Mouse (Mus musculus) intestine, embryonic 15.5 days (tissue): Measurements from ENCODE around the gene Pus1. TPM values are rescaled to one million over a fixed set of nuclear protein-coding genes. Genes with fewer than 3 reads are reported as not detected.

Source experiments
- ATAC-seq: fragments of 200-750 bp; cut with Nextera tagmentation; 2 replicates; pipeline ENCODE4 v1.8.0; 2017; ENCODE audit warnings: moderate TSS enrichment, moderate library complexity
- H3K27ac ChIP-seq: fragments of 300-500 bp; sonication (generic); 2 replicates; pipeline ENCODE4 v1.5.1; 2015; ENCODE audit warnings: mild to moderate bottlenecking, inconsistent platforms
- H3K27me3 ChIP-seq: fragments of 300-500 bp; sonication (generic); replicated peaks from 2 replicates; pipeline ENCODE4 v1.6.1; 2015; ENCODE audit warnings: inconsistent platforms
- H3K36me3 ChIP-seq: fragments of 300-500 bp; sonication (generic); 2 replicates; pipeline ENCODE4 v1.6.1; 2015; ENCODE audit warnings: inconsistent platforms
- H3K4me1 ChIP-seq: fragments of 300-500 bp; sonication (generic); replicated peaks from 2 replicates; pipeline ENCODE4 v1.6.1; 2015; ENCODE audit warnings: inconsistent platforms
- H3K4me2 ChIP-seq: fragments of 300-500 bp; sonication (generic); replicated peaks from 2 replicates; pipeline ENCODE4 v1.6.1; 2015; ENCODE audit warnings: mild to moderate bottlenecking, inconsistent platforms
- H3K4me3 ChIP-seq: fragments of 300-500 bp; sonication (generic); replicated peaks from 2 replicates; pipeline ENCODE4 v1.5.1; 2015; ENCODE audit warnings: inconsistent platforms
- H3K9ac ChIP-seq: fragments of 300-500 bp; sonication (generic); 2 replicates; pipeline ENCODE4 v1.6.1; 2015; ENCODE audit warnings: inconsistent platforms
- H3K9me3 ChIP-seq: fragments of 300-500 bp; sonication (generic); 2 replicates; pipeline ENCODE4 v1.6.1; 2016; ENCODE audit warnings: inconsistent platforms
- WGBS: fragments of 180-500 bp; shearing (Covaris S2); methylation state at CpG from one replicate; pipeline ENCODE4 v1.1.7; 2015; 5-methylcytosine and 5-hydroxymethylcytosine counted together
- polyA plus RNA-seq: library from polyadenylated mRNA; unstranded; fragments of >200 nt; fragmentation: Nextera tagmentation; extraction: Ambion mirVana; gene quantifications from 2 replicates; pipeline ENCODE4 v1.2.1, GENCODE M21; 2015

Pus1 gene
- polyA plus RNA-seq, 1 experiment from 2014 or later: 64.1 TPM

DNA sequence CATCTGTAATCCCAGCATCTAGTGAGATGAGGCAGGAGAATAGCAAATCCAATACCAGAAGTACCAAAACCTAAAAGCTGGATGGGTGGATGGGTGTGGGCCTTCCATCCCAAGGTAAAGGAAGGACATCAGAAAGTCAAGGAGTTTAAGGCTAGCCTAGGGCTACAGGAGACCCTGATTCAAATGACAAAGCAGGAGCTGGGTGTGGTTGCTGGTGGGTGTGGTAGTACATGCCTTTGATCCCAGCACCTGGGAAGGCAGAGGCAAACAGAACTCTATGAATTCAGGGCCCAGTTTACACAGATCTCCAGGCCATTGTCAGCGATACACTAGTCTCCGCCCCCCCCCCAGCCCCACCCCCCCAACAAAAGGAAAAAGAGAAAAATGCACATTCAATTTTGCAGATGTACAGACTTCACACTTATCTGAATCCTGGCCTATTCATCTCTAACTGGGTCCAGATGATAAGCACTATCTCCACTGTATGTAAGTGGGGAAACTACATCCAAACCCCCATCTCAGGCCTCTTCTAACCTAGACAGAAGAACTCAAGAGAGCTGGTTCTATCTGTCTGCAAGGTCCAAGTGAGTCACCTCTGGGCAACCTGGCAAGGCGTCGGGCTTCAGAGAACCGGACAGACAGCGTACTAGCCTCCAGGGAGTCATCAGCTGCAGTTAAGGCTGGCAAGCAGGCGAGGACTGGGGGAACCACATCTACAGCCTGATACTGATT lies 23.7 kb upstream of the Pus1 start:
- WGBS: 88% methylated on average over 7 of the region's 7 CpGs
- Histone ChIP-seq H3K36me3 (0 out of 2 replicates have a peak, but pooled peaks cover 12% of the 10 kb centered on the region), H3K4me3 (no peak overlapping the region), H3K27ac (no peak overlapping the region), H3K27me3 (no peaks in the 10 kb centered on the region), H3K9me3 (no peaks in the 10 kb centered on the region), H3K4me2 (no peak overlapping the region), H3K9ac (no peak overlapping the region), H3K4me1 (peaks cover 26% of the 10 kb centered on the region)
- ATAC-seq: no peak

DNA sequence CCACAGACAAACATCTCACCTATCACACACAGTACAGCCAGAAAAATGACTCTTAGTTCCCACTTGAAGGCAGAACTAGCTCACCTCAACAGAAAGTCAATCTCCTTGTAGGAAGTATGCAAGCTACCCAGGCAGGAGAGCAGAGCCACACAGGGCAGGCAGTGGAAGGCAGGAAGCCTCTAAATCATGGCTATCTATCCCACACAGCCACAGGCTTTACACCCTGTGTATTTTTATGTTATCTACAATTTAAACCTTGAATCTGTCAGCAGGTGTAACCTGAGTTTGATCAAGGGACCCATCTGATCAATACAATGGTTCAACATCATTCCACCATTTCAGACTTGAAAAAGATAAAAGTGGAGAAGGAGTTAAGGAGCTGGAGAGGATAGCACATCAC lies 22.4 kb upstream of the Pus1 start:
- Histone ChIP-seq H3K27me3 (no peaks in the 10 kb centered on the region), H3K36me3 (peaks cover 26% of the 10 kb centered on the region; the same call in 1 of the 2 replicates), H3K9me3 (no peaks in the 10 kb centered on the region), H3K9ac (no peak overlapping the region), H3K27ac (no peak overlapping the region), H3K4me1 (peaks cover 13% of the 10 kb centered on the region), H3K4me2 (no peak overlapping the region), H3K4me3 (no peak overlapping the region)
- ATAC-seq: no peak

DNA sequence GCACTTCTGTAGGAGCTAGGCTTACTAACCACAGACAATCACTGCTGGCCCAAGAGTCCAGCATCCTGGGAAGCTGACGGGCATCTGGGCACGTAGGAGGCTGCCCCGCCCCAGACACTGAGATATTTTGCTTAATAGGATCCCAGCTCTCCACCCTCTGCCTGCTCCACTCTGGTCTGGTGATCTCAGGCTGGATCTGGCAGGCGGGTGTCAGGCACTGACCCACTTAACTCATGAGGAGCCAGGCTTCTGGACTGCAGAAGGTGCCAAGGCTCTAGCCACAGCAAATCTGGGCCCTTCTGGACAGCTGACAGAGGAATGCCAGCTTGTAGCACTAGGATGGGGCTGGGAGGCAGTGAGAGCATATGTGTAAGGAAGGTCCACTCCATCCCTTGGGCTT lies 21.7 kb upstream of the Pus1 start:
- H3K9ac ChIP-seq: no peak overlapping the region
- no peak overlapping the region for H3K4me3 ChIP-seq
- H3K27me3 ChIP-seq: no peaks in the 10 kb centered on the region
- no peak overlapping the region for H3K4me2 ChIP-seq
- no peak overlapping the region for H3K27ac ChIP-seq
- H3K4me1 ChIP-seq: peaks cover 8% of the 10 kb centered on the region; the same call in 1 of the 2 replicates
- 75% methylated on average over 4 of the region's 4 CpGs for WGBS
- no peaks in the 10 kb centered on the region for H3K9me3 ChIP-seq
- no peak for ATAC-seq
- peaks cover 26% of the 10 kb centered on the region; the same call in 1 of the 2 replicates for H3K36me3 ChIP-seq

DNA sequence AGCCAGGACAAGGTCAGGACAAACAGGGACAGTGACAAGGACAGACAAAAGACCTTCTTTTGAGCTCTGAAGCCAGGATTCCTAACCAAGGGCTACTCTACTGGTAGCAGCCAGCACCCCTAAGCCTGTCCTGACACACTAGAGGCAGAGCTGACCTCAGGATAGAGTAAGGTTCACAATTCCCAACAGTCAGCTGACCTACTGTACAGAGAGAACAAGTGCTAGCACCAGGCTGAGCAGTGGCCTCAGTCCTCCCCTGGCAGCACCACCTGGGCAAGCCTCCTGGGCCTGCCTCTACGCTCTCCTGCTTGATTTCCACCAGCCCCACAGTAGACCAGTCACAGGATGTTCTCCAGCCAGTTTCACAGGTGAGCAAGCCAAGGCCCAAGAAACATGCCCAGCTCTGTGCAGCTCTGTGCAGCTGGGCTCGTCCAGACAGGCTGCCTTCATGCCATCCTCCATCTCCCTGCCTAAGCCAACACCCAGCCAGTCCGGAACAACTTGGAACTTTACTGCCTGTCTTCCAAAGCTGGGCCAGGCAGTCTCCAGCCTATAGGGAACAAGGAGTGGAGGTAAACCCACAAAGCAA lies 20.7 kb upstream of the Pus1 start:
- Histone ChIP-seq H3K9me3 (no peaks in the 10 kb centered on the region), H3K4me2 (no peak overlapping the region), H3K27me3 (no peaks in the 10 kb centered on the region), H3K36me3 (peaks cover 36% of the 10 kb centered on the region; the same call in 1 of the 2 replicates), H3K9ac (no peak overlapping the region), H3K4me1 (peaks cover 4% of the 10 kb centered on the region; the same call in 1 of the 2 replicates), H3K27ac (no peak overlapping the region), H3K4me3 (no peak overlapping the region)
- WGBS: 91% methylated on average over 3 of the region's 3 CpGs
- ATAC-seq: no peak

DNA sequence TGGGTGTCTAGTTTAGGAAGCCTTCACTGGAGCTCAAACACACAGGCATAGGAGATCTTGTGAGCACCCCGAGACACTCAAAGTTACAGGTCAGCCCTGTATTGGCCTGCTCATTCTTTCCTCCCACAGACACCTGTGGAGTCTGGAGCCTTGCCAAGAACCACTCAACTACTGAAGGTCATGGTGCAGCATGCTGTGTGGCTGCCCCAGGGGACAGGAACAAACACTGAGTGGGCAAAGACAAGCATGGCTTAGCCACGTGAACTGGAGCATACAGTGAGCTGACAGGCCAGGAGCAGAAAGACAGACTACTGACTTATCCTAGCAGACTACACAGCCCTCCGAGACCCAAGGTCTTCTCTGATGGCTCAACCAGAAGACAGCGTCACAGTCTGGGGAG lies 17.2 kb upstream of the Pus1 start:
- Histone ChIP-seq H3K4me1 (peaks cover 4% of the 10 kb centered on the region; the same call in 1 of the 2 replicates), H3K27ac (no peak overlapping the region), H3K36me3 (peaks cover 64% of the 10 kb centered on the region), H3K9me3 (no peaks in the 10 kb centered on the region), H3K4me3 (no peak overlapping the region), H3K27me3 (no peaks in the 10 kb centered on the region), H3K9ac (no peak overlapping the region), H3K4me2 (no peak overlapping the region)
- WGBS: 69% methylated on average over 4 of the region's 4 CpGs
- ATAC-seq: peak; percentile 48; the same call in 1 of the 2 replicates

DNA sequence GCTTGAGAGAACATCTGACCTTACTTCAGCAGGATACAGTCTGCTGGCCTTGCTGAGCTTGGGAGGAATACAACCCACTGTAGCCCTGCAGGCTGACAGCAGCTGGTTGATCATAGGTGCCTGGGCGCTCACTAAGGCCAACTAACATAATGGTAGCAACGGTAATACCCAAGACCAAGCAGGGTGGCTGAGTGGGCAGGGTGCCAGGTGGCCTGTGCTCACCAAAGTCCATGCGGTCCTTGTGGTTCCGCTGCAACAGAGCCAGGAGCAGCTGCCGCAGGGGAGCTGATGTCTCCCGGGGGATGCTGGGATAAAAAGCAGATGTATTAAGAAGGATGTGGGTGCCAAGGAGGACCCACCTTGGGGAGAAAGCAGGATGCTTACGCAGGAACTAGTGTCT lies 13.9 kb upstream of the Pus1 start:
- Histone ChIP-seq H3K36me3 (peaks cover 83% of the 10 kb centered on the region), H3K9me3 (no peaks in the 10 kb centered on the region), H3K27ac (no peak overlapping the region), H3K4me2 (no peak overlapping the region), H3K4me3 (no peak overlapping the region), H3K4me1 (no peaks in the 10 kb centered on the region), H3K27me3 (no peaks in the 10 kb centered on the region), H3K9ac (no peak overlapping the region)
- ATAC-seq: no peak
- 92% methylated on average over 7 of the region's 7 CpGs for WGBS

DNA sequence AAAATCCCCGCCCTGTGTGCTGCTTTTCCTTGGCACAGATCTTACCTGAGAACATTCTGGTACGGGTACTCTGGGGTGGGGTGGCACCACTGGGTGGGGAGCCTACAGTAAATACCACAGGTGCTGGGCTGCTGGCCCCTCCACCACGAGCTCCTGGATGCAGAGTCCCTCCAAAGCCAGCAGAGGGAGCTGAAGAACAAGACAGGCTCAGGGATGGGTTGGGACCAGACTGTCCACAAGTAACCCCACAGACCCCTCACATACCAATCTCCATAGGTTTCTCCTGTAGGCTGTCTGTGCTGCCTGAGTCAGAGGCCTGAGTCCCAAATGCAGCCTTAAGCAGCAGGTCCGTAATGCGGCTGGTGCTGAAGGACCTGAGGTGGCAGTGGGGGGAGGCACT lies 8.2 kb upstream of the Pus1 start:
- Histone ChIP-seq H3K4me3 (no peak overlapping the region), H3K27ac (no peak overlapping the region), H3K36me3 (peaks cover 68% of the 10 kb centered on the region), H3K4me2 (no peak overlapping the region), H3K9me3 (no peaks in the 10 kb centered on the region), H3K27me3 (no peaks in the 10 kb centered on the region), H3K9ac (no peak overlapping the region), H3K4me1 (no peaks in the 10 kb centered on the region)
- WGBS: 66% methylated on average over 5 of the region's 5 CpGs
- peak; percentile 44 for ATAC-seq

DNA sequence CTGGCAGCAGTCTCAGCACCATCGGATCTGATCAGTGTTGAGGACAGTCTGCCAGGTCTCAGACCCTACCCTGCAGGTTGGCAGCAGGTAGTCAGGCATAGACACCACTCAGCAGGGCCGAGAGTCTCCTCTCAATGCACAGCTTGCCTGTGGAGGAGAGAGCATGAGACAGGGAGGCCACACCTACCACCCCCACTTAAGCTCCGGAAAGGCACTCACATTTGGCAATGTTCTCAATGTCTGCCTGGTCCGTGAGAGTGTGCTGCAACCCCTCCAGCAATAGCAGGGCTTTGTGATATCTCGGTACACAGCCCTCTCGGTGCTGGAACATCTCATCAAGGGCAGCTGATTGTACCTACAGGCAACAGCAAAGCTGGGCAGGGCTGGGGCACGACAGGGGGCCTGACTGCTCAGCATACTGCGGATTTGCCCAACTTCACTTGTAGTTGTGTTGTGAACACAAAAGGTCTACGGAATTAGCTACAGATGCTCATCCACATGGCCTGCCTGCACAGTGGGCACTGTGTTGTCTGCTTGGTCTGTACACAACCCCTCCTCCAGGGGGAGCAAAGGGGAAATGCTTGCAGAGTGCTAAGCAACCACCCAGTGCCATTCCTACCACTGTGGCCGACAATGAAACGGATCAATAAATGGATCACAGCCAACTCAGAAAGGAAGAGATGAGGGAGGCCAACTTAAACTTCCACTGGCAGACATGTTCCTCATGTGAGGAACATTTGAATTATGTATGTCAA lies 5.8 kb upstream of the Pus1 start:
- Histone ChIP-seq H3K36me3 (peaks cover 48% of the 10 kb centered on the region), H3K4me3 (no peak overlapping the region), H3K27ac (no peak overlapping the region), H3K9ac (no peak overlapping the region), H3K4me2 (no peak overlapping the region), H3K9me3 (no peaks in the 10 kb centered on the region), H3K27me3 (no peaks in the 10 kb centered on the region), H3K4me1 (0 out of 2 replicates have a peak, but pooled peaks cover 2% of the 10 kb centered on the region)
- WGBS: 74% methylated on average over 11 of the region's 11 CpGs
- peak; percentile 65 for ATAC-seq

DNA sequence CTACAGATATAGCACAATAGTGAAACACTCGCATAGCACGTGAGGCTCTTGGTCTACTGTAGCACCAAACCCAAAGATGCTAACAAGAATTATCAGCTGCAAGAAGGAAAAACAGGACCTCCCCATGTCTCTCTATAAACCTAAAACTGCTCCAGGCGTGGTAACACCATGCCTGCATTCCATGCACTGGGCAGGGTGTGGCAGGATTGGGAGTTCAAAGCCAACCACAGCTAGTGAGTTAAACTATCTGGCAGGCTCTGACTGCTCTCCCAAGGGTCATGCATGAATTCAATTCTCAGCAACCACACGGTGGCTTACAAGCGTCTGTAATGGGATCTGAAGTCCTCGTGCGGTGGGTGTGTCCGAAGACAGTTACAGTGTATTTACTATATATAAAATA lies 2.7 kb upstream of the Pus1 start:
- Histone ChIP-seq H3K36me3 (peaks cover 29% of the 10 kb centered on the region), H3K27ac (no peak overlapping the region), H3K27me3 (no peaks in the 10 kb centered on the region), H3K4me1 (peaks cover 8% of the 10 kb centered on the region), H3K4me3 (no peak overlapping the region), H3K9ac (no peak overlapping the region), H3K9me3 (no peaks in the 10 kb centered on the region), H3K4me2 (no peak overlapping the region)
- no peak for ATAC-seq
- 72% methylated on average over 8 of the region's 8 CpGs for WGBS

DNA sequence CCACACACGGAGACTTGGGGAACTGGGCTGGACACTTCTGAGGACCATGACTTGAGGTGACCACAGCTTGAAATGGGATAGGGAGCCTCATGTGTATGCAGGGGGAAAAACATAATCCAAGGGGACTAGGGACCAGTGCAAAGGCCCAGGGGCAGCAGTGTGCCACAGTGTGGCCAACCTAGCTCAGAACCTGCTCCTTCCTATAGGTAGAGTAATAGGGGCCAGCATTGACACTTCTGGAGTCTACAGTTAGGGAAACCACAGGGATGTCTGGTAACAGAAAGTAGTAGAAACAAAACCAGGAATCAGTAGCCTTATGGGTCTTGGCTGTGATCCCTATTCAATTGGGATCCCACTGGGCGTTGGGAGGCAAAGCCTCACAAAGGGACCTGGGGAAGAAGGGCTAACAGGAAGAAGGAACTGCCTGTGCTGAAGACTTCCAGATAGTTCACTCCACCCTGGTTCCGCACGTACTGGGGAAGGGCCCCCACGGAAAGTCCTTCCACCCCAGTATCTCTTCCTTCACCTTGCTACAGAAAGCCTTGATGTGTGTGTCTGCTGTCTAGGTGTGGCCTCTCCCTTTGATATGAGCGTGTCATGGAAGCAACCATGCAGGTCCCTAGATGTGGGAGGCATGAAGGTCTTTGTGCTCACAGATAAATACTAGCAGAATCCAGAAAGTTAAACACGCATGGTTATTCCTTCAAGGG lies 1.2 kb upstream of the Pus1 start:
- Histone ChIP-seq H3K27ac (no peak overlapping the region), H3K9me3 (no peaks in the 10 kb centered on the region), H3K9ac (no peak overlapping the region), H3K4me2 (no peak overlapping the region), H3K4me1 (peaks cover 8% of the 10 kb centered on the region), H3K4me3 (no peak overlapping the region), H3K27me3 (no peaks in the 10 kb centered on the region), H3K36me3 (peaks cover 14% of the 10 kb centered on the region)
- 75% methylated on average over 7 of the region's 7 CpGs for WGBS
- no peak; the same call in 1 of the 2 replicates for ATAC-seq

DNA sequence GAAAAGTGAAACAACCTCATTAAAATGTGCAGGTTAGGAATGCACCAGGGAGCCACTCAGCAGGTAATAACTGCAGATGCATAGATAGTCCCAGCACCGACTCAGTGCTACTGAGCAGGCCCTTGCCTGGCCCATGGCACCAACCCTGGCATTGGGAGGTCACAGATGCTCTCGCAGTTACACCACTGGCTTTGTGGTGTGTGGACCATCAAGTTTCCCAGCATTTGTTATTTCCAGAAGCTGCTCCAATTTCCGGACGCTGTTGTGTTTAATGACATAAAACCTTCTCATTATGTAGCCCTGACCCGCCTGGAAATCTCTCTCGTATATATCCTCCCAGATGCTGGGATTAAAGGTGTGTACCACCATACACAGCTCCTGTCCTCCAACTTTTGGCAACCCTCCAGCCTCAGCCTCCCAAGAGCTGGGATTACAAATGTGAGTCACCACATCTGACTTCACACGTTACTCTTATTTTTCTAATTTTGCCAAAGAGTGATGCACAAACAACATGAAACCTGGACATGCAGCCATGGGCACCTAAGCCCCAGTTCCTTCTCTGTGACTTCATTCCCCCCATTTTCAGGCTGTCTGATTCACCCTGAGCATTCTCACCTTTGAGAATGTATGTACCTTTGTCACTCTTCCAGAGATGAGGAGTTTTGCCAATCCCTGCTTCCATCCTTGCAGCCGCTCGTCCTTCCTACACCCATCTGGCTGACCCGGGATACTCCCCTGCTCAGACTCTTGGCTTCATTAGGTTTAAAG lies 486 bp upstream of the Pus1 start:
- Histone ChIP-seq H3K27me3 (no peaks in the 10 kb centered on the region), H3K9me3 (no peaks in the 10 kb centered on the region), H3K4me1 (peaks cover 8% of the 10 kb centered on the region), H3K9ac (peak overlapping the region; percentile 83), H3K4me3 (peak overlapping the region; percentile 84), H3K27ac (no peak overlapping the region), H3K4me2 (peak overlapping the region; percentile 74), H3K36me3 (peaks cover 13% of the 10 kb centered on the region)
- peak; percentile 66 for ATAC-seq
- 57% methylated on average over 10 of the region's 10 CpGs for WGBS
